Comparison of ENCODE assay signal across 8 mouse cellular contexts in the genomic region with DNA sequence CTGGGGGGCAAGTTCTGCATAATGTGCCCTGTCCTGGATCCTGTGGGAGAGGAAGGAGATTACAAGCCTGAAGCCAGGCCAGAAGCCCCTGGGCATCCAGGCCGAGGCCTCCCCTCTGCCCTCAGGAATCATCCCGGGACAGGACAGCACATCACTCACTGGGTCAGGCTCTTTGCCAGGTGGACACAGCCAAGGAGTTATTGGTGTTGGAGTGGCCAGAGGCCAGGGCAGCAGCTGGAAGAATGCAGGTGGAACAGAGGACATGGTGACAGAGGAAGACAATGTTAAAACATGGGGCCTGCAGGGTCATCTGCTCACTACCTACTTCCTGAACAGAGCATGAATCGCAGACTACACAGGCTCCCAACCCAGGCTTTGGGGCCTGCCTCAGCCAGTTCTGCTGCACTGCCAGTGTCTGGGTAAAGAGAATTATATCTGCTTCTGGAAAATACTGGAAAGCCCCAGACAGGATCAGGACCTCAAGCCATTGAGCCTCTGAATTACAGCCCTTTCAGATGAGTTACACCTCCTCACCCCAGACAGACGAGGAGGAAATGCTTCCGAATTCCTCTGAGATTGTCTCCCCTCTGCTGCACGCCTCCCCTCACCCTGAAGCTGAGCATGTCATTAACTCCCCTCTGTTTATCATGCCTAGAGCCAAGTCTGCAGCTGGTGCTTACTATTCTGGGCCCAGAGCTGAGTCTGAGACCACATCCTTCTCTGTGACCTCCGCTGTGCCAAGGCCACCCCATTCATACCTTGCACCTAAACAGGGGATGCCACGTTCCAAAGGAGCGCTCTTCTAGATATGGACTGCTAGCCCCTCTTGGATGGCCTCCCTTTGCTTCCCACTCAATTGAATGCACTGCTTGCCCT. TPM values are rescaled to one million over a fixed set of nuclear protein-coding genes. Genes with fewer than 3 reads are reported as not detected.
DNase-seq lines count a peak whose midpoint lies in the region; ATAC-seq and TF ChIP-seq lines count a peak whose summit lies in the region.

No protein-coding gene starts in this region.

- no peak for ATAC-seq in intestine, embryonic 15.5 days

- no peak overlapping the region for H3K4me2 ChIP-seq in intestine, embryonic 15.5 days (replicated peaks)

- H3K4me3 ChIP-seq in bone marrow, adult 2 months (replicated peaks; ENCODE audit: control insufficient read depth, low read depth, low read length), result no peak overlapping the region
- no peak overlapping the region for H3K4me3 ChIP-seq in intestine, embryonic 15.5 days (replicated peaks)

- H3K27me3 ChIP-seq in intestine, embryonic 15.5 days (replicated peaks), result no peaks in the 10 kb centered on the region

- 0 out of 2 replicates have a peak overlapping the region, but pooled peaks have one; percentile 3 for H3K27ac ChIP-seq in bone marrow, adult 2 months (ENCODE audit: control insufficient read depth, insufficient read depth, low read depth, low read length, poor library complexity)
- H3K27ac ChIP-seq in intestine, embryonic 15.5 days, result 0 out of 2 replicates have a peak overlapping the region, but pooled peaks have one; percentile 9

- DNase-seq in heart, adult 11 months, result peak; percentile 92
- no peak for DNase-seq in heart, adult 9 months (ENCODE audit: low spot score in 2 of 2)
- peak; percentile 50 for DNase-seq in kidney, postnatal 10 days
- DNase-seq in kidney, adult 8-10 months, result no peak
- no peak for DNase-seq in c-Kit-positive CD71-positive TER-119-positive erythroid progenitor cells, embryonic 14.5 days (ENCODE audit: low spot score)
- DNase-seq in ovary, postnatal 36 days (ENCODE audit: low spot score), result no peak

- H3K4me1 ChIP-seq in bone marrow, adult 2 months (ENCODE audit: control insufficient read depth, insufficient read depth, low read length), result peaks cover 15% of the 10 kb centered on the region
- H3K4me1 ChIP-seq in intestine, embryonic 15.5 days (replicated peaks), result peaks cover 35% of the 10 kb centered on the region

- no peak for TF ChIP-seq CTCF in bone marrow, adult 2 months (IDR thresholded peaks at IDR 0.05; ENCODE audit: control insufficient read depth, insufficient read depth, low read length)

- H3K36me3 ChIP-seq in intestine, embryonic 15.5 days, result no peaks in the 10 kb centered on the region

- H3K9ac ChIP-seq in intestine, embryonic 15.5 days, result no peak overlapping the region

- WGBS in bone marrow, adult 2 months, result 76% methylated on average over 9 of the region's 9 CpGs
- 57% methylated on average over 9 of the region's 9 CpGs for WGBS in intestine, embryonic 15.5 days

- no peak for TF ChIP-seq POLR2A in bone marrow, adult 2 months (IDR thresholded peaks at IDR 0.05; ENCODE audit: borderline replicate concordance, control insufficient read depth, low read depth, low read length)

- no peaks in the 10 kb centered on the region for H3K9me3 ChIP-seq in intestine, embryonic 15.5 days

RNA-seq across cellular contexts. Expression of gene Relt, which starts 11.5 kb away (rescaled TPM):
- polyA plus RNA-seq in bone marrow, adult 2 months (2011; ENCODE audit: insufficient read depth, insufficient read length, low replicate concordance, missing spikeins), result 22.5 and 46.1 TPM in 2 replicates
- 2.6 and 3.5 TPM in 2 replicates for polyA plus RNA-seq in intestine, embryonic 15.5 days (2015; fragmentation: Nextera tagmentation; extraction: Ambion mirVana)

Comparison
In these comparisons a context has a peak if more than half of its experiments do, and no peak if none do; other contexts are left out.
1. DNase-seq: peak in heart, adult 11 months (single experiment) and kidney, postnatal 10 days (single experiment); none in heart, adult 9 months (0 of 2), kidney, adult 8-10 months (0 of 2), c-Kit-positive CD71-positive TER-119-positive erythroid progenitor cells, embryonic 14.5 days (single experiment) and ovary, postnatal 36 days (single experiment).